Mouse (Mus musculus) liver, embryonic 15.5 days (tissue): ENCODE measurements at regions not wholly inside any gene's neighbourhood (a gene's known extent, or its start where the extent isn't known, plus 50 kb on each side); places are given as distances from the start of the nearest gene placed in this dataset.

Experiments
- ATAC-seq: fragments of 200-750 bp; cut with Nextera tagmentation; 2 replicates; pipeline ENCODE4 v1.8.0; 2017; ENCODE audit warnings: moderate number of reproducible peaks, mild to moderate bottlenecking, moderate library complexity; ENCODE audit not compliant: insufficient read depth
- H3K27ac ChIP-seq: fragments of 300-500 bp; sonication (generic); replicated peaks from 2 replicates; pipeline ENCODE4 v1.5.1; 2015; ENCODE audit warnings: mild to moderate bottlenecking, inconsistent platforms
- H3K27me3 ChIP-seq: fragments of 300-500 bp; sonication (generic); 2 replicates; pipeline ENCODE4 v1.6.1; 2015; ENCODE audit warnings: mild to moderate bottlenecking, inconsistent platforms
- H3K36me3 ChIP-seq: fragments of 300-500 bp; sonication (generic); replicated peaks from 2 replicates; pipeline ENCODE4 v1.6.1; 2015; ENCODE audit warnings: moderate library complexity, mild to moderate bottlenecking, inconsistent platforms
- H3K4me1 ChIP-seq: fragments of 300-500 bp; sonication (generic); replicated peaks from 2 replicates; pipeline ENCODE4 v1.6.1; 2015; ENCODE audit warnings: inconsistent platforms
- H3K4me2 ChIP-seq: fragments of 300-500 bp; sonication (generic); 2 replicates; pipeline ENCODE4 v1.6.1; 2015; ENCODE audit warnings: moderate library complexity, mild to moderate bottlenecking, inconsistent platforms
- H3K4me3 ChIP-seq: fragments of 300-500 bp; sonication (generic); replicated peaks from 2 replicates; pipeline ENCODE4 v1.5.1; 2015; ENCODE audit warnings: mild to moderate bottlenecking, inconsistent platforms
- H3K9ac ChIP-seq: fragments of 300-500 bp; sonication (generic); 2 replicates; pipeline ENCODE4 v1.6.1; 2015; ENCODE audit warnings: moderate library complexity, mild to moderate bottlenecking, inconsistent platforms
- H3K9me3 ChIP-seq: fragments of 300-500 bp; sonication (generic); replicated peaks from 2 replicates; pipeline ENCODE4 v1.6.1; 2016; ENCODE audit warnings: inconsistent platforms
- WGBS: fragments of 180-500 bp; shearing (Covaris S2); methylation state at CpG from one replicate; pipeline ENCODE4 v1.1.7; 2015; ENCODE audit warnings: mixed read lengths; ENCODE audit not compliant: insufficient replicate concordance; 5-methylcytosine and 5-hydroxymethylcytosine counted together

GRCm38 (mm10) chr7:116681268-116681667 lies 177.1 kb downstream of the Nucb2 start:
- H3K4me3 ChIP-seq, result no peak overlapping the region
- no peak overlapping the region for H3K9ac ChIP-seq
- H3K27me3 ChIP-seq, result no peaks in the 10 kb centered on the region
- H3K4me1 ChIP-seq, result no peaks in the 10 kb centered on the region
- no peak overlapping the region for H3K4me2 ChIP-seq
- no peak overlapping the region for H3K27ac ChIP-seq
- 48% methylated on average over 8 of the region's 8 CpGs for WGBS
- no peaks in the 10 kb centered on the region for H3K9me3 ChIP-seq
- no peaks in the 10 kb centered on the region for H3K36me3 ChIP-seq
- ATAC-seq, result no peak

DNA sequence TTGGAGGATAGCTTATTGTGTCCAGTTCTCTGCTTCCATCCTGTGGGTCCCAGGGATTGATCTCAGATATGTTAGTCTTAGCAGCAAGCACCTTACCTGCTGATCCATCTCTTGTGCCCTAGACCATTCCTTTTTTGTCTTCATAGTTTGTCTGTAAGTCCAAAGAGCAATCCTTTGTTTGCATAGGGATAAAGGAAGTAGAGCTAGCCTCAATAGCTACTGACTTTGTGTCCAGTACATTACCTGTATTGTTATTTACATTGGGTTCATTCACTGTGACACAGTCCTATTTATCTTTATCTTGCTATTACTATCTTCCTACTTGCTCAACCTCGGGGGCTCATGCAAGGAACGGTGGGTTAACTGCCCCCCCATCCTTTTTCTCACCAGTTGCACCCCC lies 196.2 kb downstream of the Nucb2 start:
- no peak for ATAC-seq
- 45% methylated on average over 2 of the region's 2 CpGs for WGBS

DNA sequence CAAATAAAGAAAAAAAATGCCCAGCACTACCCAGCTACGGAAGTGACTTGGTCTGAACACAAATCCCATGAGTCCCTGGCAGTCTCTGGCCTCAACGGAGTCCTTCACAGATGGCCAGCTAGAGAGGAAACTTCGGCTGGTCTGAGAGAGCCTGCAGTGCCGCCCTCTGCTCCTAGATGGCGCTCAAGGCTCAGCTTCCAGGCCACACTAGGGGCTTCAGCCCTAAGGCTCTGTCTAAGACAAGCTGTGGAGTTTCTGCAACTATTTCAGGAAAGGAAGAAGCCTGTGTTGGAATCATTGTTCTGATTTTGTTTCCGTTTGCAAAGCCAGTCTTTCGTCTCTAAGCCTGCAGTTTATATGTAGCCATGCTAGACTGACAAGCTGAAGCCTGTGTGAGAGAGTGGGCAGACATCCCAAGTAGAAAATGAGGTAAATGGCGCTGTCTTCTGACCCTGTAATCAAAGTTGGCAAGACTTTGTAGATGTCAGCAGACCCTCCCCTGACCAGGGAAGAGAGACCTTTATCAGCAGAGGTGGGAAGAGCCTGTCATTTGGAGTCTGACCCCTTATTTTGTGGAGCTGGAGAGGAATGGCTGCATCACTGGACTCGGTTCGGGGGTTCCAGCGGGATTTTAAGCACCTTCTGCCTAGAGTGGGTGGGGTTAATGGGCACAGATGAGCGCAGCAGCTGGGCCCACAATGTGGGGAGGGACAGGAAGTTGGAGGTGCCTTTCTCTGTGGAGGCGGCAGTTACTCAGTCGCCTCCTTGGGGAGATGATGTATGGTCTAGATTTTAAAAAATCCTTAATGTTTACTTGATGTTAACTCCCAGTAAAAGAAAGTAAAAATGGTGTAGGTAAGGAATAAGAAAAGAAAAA lies 197.5 kb downstream of the Nucb2 start:
- no peak for ATAC-seq

More for the DNA sequence above, 196.2 kb downstream of the Nucb2 start:
- H3K4me3 ChIP-seq, result no peak overlapping the region
- no peak overlapping the region for H3K4me2 ChIP-seq
- no peaks in the 10 kb centered on the region for H3K4me1 ChIP-seq
- no peak overlapping the region for H3K27ac ChIP-seq
- no peak overlapping the region for H3K9ac ChIP-seq
- H3K27me3 ChIP-seq, result no peaks in the 10 kb centered on the region
- H3K36me3 ChIP-seq, result no peaks in the 10 kb centered on the region
- no peaks in the 10 kb centered on the region for H3K9me3 ChIP-seq

GRCm38 (mm10) chr7:116702596-116702995 lies 198.4 kb downstream of the Nucb2 start:
- Histone ChIP-seq H3K4me2 (no peak overlapping the region), H3K27me3 (no peaks in the 10 kb centered on the region), H3K4me1 (no peaks in the 10 kb centered on the region), H3K4me3 (no peak overlapping the region), H3K36me3 (no peaks in the 10 kb centered on the region), H3K9ac (no peak overlapping the region), H3K9me3 (no peaks in the 10 kb centered on the region), H3K27ac (no peak overlapping the region)
- WGBS, result 79% methylated on average over 2 of the region's 2 CpGs
- ATAC-seq, result no peak

More for the DNA sequence above, 197.5 kb downstream of the Nucb2 start:
- 35% methylated on average over 14 of the region's 14 CpGs for WGBS
- no peak overlapping the region for H3K9ac ChIP-seq
- H3K27me3 ChIP-seq, result no peaks in the 10 kb centered on the region
- H3K4me1 ChIP-seq, result no peaks in the 10 kb centered on the region
- no peak overlapping the region for H3K4me3 ChIP-seq
- H3K4me2 ChIP-seq, result no peak overlapping the region
- no peaks in the 10 kb centered on the region for H3K36me3 ChIP-seq
- no peak overlapping the region for H3K27ac ChIP-seq
- H3K9me3 ChIP-seq, result no peaks in the 10 kb centered on the region

DNA sequence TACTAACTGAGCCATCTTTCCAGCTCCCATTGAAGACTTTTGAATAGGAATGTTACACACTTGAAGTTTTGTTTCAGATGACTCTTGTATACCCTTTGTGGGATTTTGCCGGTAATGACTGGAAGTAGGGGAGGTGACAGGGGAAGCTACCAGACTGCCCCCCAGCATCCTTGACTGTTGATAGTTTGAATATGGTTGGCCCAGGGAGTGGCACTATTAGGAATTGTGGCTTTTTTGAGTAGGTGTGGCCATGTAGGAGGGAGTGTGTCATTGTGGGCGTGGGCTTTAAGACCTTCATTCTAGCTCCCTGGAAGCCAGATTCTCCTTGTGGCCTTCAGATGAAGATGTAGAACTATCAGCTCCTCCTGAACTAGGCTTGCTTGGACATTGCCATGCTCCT lies 207.4 kb downstream of the Nucb2 start:
- WGBS, result 65% methylated on average over 2 of the region's 2 CpGs
- Histone ChIP-seq H3K27me3 (no peaks in the 10 kb centered on the region), H3K4me3 (no peak overlapping the region), H3K9me3 (no peaks in the 10 kb centered on the region), H3K36me3 (no peaks in the 10 kb centered on the region), H3K4me2 (no peak overlapping the region), H3K9ac (no peak overlapping the region), H3K27ac (no peak overlapping the region), H3K4me1 (no peaks in the 10 kb centered on the region)
- no peak for ATAC-seq

DNA sequence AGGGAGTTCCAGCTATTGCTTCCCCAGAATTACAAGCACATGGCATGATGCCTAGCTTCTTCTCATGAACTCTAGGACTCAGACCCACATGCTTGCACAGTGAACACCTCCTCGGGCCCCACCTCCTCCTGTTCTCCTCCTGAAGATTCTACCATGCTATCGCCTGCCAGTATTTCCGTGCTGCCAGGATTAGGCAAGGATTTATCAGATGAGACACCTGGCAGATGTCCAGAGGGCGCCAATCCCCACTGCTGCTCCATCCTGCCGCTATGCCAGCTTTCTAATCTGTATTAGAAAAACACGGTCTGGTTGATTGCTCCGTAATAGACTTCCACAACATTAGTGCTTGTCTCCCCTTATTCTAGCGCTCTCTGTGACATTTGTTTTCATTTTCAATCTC lies 209.0 kb downstream of the Nucb2 start:
- H3K4me2 ChIP-seq, result no peak overlapping the region
- no peak for ATAC-seq
- H3K27ac ChIP-seq, result no peak overlapping the region
- H3K27me3 ChIP-seq, result no peaks in the 10 kb centered on the region
- no peaks in the 10 kb centered on the region for H3K4me1 ChIP-seq
- H3K36me3 ChIP-seq, result no peaks in the 10 kb centered on the region
- no peak overlapping the region for H3K9ac ChIP-seq
- 62% methylated on average over 8 of the region's 8 CpGs for WGBS
- H3K4me3 ChIP-seq, result no peak overlapping the region
- no peaks in the 10 kb centered on the region for H3K9me3 ChIP-seq

GRCm38 (mm10) chr7:116715234-116716046 lies 211.3 kb downstream of the Nucb2 start:
- Histone ChIP-seq H3K36me3 (no peaks in the 10 kb centered on the region), H3K27ac (no peak overlapping the region), H3K9me3 (no peaks in the 10 kb centered on the region), H3K4me2 (no peak overlapping the region), H3K4me1 (no peaks in the 10 kb centered on the region), H3K4me3 (no peak overlapping the region), H3K9ac (no peak overlapping the region), H3K27me3 (no peaks in the 10 kb centered on the region)
- WGBS, result 38% methylated on average over 10 of the region's 10 CpGs
- ATAC-seq, result no peak

DNA sequence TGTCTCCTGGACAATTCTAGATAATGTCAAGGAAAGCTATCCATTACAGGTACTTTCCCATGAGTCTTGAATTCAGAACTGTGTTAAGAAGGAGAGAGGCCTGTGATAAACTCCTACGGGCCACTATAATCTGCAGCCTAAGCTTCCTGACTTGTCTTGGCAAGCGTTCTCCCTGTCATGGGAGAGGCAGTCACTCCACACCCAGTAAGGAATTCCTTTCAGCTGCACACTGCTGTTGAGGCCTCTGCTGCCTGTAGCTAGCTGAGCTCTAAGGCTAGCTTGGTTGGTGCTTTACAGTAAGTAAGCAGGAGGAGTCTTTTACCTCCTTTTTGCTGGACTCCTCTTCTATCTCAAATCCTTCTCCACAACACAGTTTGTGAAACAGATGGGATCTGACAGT lies 224.2 kb downstream of the Nucb2 start:
- H3K27ac ChIP-seq, result no peak overlapping the region
- H3K9ac ChIP-seq, result no peak overlapping the region
- no peaks in the 10 kb centered on the region for H3K4me1 ChIP-seq
- 38% methylated on average over 2 of the region's 2 CpGs for WGBS
- H3K9me3 ChIP-seq, result no peaks in the 10 kb centered on the region
- no peak overlapping the region for H3K4me2 ChIP-seq
- H3K27me3 ChIP-seq, result no peaks in the 10 kb centered on the region
- H3K36me3 ChIP-seq, result no peaks in the 10 kb centered on the region
- no peak overlapping the region for H3K4me3 ChIP-seq
- ATAC-seq, result no peak

- WGBS, result 51% methylated on average over 4 of the region's 4 CpGs
- H3K4me2 ChIP-seq, result no peak overlapping the region
- no peak overlapping the region for H3K4me3 ChIP-seq
- H3K36me3 ChIP-seq, result no peaks in the 10 kb centered on the region
- no peaks in the 10 kb centered on the region for H3K9me3 ChIP-seq
- H3K9ac ChIP-seq, result no peak overlapping the region
- no peak for ATAC-seq
- H3K27ac ChIP-seq, result no peak overlapping the region
- no peaks in the 10 kb centered on the region for H3K4me1 ChIP-seq
- H3K27me3 ChIP-seq, result no peaks in the 10 kb centered on the region
Observed at GRCm38 (mm10) chr7:116729795-116730194, 225.6 kb downstream of the Nucb2 start.

- no peak overlapping the region for H3K27ac ChIP-seq
- no peaks in the 10 kb centered on the region for H3K9me3 ChIP-seq
- H3K27me3 ChIP-seq, result no peaks in the 10 kb centered on the region
- WGBS, result 56% methylated on average over 3 of the region's 3 CpGs
- no peak overlapping the region for H3K9ac ChIP-seq
- no peak overlapping the region for H3K4me3 ChIP-seq
- no peak overlapping the region for H3K4me2 ChIP-seq
- no peaks in the 10 kb centered on the region for H3K4me1 ChIP-seq
- H3K36me3 ChIP-seq, result no peaks in the 10 kb centered on the region
- ATAC-seq, result no peak
Observed at GRCm38 (mm10) chr7:116735676-116736075, 231.5 kb downstream of the Nucb2 start.

DNA sequence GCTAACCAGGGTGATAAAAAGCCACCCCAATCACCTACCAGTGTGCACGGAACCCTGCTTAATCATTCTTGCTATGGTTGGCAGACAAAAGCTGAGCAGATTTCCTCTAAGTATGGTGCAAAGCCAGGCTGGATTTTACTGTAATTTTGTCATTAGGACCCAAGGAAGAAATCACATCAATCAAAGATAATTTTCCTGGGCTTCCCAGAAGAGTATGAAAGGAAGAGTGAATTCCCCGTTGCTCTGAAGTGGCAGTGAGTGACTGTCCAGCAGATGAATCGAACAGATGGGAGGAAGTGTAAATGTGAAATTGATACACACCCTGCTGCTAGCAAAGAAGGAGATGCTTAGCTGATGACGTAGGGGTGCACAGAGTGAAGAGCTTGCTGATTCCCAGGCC lies 232.2 kb downstream of the Nucb2 start:
- H3K27me3 ChIP-seq, result no peaks in the 10 kb centered on the region
- no peak overlapping the region for H3K27ac ChIP-seq
- no peak overlapping the region for H3K9ac ChIP-seq
- H3K9me3 ChIP-seq, result no peaks in the 10 kb centered on the region
- no peak for ATAC-seq
- H3K36me3 ChIP-seq, result no peaks in the 10 kb centered on the region
- no peak overlapping the region for H3K4me3 ChIP-seq
- 52% methylated on average over 4 of the region's 4 CpGs for WGBS
- H3K4me2 ChIP-seq, result no peak overlapping the region
- H3K4me1 ChIP-seq, result no peaks in the 10 kb centered on the region
